Mouse (Mus musculus): ENCODE measurements around the gene Lpar3. TPM values are rescaled to one million over a fixed set of nuclear protein-coding genes. Genes with fewer than 3 reads are reported as not detected.
A peak's percentile ranks its signal among the peaks of the same experiment; 100 is the strongest.

The Lpar3 gene
- polyA plus RNA-seq, 1 experiment: 12.8 TPM

DNA sequence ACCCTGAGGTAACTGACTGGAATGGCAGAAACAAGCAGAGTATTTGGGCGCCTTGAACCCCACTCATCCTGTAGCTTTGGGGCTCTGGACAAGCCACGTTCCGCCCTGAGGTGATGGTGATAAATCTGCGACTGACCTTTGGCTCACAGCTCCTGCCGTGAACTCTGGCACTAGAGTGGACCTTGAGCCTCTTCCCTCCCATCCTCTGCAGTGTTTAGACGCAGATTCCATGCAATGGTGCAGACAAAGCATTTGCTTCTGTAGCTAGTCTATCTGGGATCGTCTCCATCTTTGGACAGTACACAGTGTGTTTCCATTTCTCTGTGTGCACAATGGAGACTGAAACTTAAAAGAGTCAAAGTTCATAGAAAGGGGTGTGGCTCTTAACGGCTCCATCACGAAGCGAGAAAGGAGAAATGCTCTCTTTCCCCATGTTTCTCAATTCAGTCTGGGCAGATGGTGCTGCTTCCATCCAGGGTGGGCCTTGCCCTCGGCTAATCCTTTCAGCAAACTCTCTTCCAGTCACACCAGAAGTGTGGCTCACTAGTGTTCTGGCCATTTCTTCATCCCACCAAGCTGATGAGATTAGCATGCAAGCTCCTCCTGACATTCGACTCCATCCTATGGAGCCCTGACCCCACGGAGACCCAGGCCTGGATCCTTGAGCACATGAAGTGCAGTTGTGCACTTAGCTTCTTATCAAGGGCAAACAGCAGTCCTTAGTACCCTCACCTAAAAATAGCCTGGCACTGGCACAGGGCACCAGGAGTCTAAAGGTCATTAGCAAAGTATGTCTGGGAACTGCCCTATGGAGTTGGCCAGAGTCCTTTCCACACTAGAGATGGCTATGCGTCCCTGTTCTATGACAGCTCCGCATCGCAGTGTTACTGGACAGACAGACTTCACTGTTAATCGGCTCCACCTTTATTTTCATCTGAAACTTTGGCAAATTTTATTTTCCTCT lies 23.7 kb upstream of the Lpar3 start:
- H3K36me3 ChIP-seq (ENCODE audit: control insufficient read depth, insufficient read depth, low read length): no peaks in the 10 kb centered on the region
- TF ChIP-seq POLR2A (IDR thresholded peaks at IDR 0.05; ENCODE audit: low read depth, low read length) (no peak), CTCF (IDR thresholded peaks at IDR 0.05; ENCODE audit: extremely low read depth, insufficient read length, insufficient replicate concordance, low read depth, low read length) (no peak)
- no peaks in the 10 kb centered on the region for H3K27me3 ChIP-seq (ENCODE audit: control insufficient read depth, insufficient read depth, low read length)
- peaks cover 23% of the 10 kb centered on the region; the same call in 1 of the 2 replicates for H3K4me1 ChIP-seq (ENCODE audit: control insufficient read depth, insufficient read depth, insufficient read length, low read length)
- peak overlapping the region; percentile 0; the same call in 1 of the 2 replicates for H3K4me3 ChIP-seq (ENCODE audit: low read depth, low read length)
- H3K27ac ChIP-seq (ENCODE audit: insufficient read depth, low read depth, low read length): peak overlapping the region; percentile 98
- WGBS: 33% methylated on average over 17 of the region's 17 CpGs

- WGBS: 89% methylated on average over 12 of the region's 12 CpGs
- peak overlapping the region; percentile 71 for H3K27ac ChIP-seq (ENCODE audit: insufficient read depth, low read depth, low read length)
- TF ChIP-seq CTCF (IDR thresholded peaks at IDR 0.05; ENCODE audit: extremely low read depth, insufficient read length, insufficient replicate concordance, low read depth, low read length) (no peak), POLR2A (IDR thresholded peaks at IDR 0.05; ENCODE audit: low read depth, low read length) (no peak)
- H3K27me3 ChIP-seq (ENCODE audit: control insufficient read depth, insufficient read depth, low read length): no peaks in the 10 kb centered on the region
- H3K4me1 ChIP-seq (ENCODE audit: control insufficient read depth, insufficient read depth, insufficient read length, low read length): peaks cover 23% of the 10 kb centered on the region; the same call in 1 of the 2 replicates
- H3K36me3 ChIP-seq (ENCODE audit: control insufficient read depth, insufficient read depth, low read length): no peaks in the 10 kb centered on the region
- no peak overlapping the region for H3K4me3 ChIP-seq (ENCODE audit: low read depth, low read length)
Measured at GRCm38 (mm10) chr3:146197785-146198184, 23.0 kb upstream of the Lpar3 start.

GRCm38 (mm10) chr3:146198803-146199481 lies 21.8 kb upstream of the Lpar3 start:
- TF ChIP-seq POLR2A (IDR thresholded peaks at IDR 0.05; ENCODE audit: low read depth, low read length): no peak
- no peak for TF ChIP-seq CTCF (IDR thresholded peaks at IDR 0.05; ENCODE audit: extremely low read depth, insufficient read length, insufficient replicate concordance, low read depth, low read length)
- WGBS: 80% methylated on average over 11 of the region's 11 CpGs
- Histone ChIP-seq H3K27me3 (ENCODE audit: control insufficient read depth, insufficient read depth, low read length) (no peaks in the 10 kb centered on the region), H3K36me3 (ENCODE audit: control insufficient read depth, insufficient read depth, low read length) (no peaks in the 10 kb centered on the region), H3K4me1 (ENCODE audit: control insufficient read depth, insufficient read depth, insufficient read length, low read length) (peaks cover 23% of the 10 kb centered on the region; the same call in 1 of the 2 replicates), H3K27ac (ENCODE audit: insufficient read depth, low read depth, low read length) (no peak overlapping the region), H3K4me3 (ENCODE audit: low read depth, low read length) (no peak overlapping the region)

DNA sequence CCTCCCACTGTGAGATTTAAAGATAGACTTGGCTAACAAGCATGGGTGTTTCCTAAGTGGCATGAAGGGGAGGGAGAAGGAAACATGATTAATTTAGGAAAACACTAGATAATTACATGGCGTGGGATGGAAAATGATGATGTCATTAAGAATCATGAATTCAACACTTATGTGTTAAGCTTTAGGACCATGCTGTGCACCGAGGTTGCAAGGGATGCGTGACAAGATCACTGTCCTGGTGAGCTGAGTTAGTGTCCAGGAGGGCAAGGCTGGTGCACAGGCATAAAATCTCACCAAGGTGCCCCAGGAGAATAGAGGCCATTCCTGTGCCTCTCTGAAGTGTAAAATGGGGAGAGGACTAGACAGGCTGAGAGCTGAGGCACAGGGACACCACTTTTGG lies 21.3 kb upstream of the Lpar3 start:
- Histone ChIP-seq H3K27me3 (ENCODE audit: control insufficient read depth, insufficient read depth, low read length) (no peaks in the 10 kb centered on the region), H3K36me3 (ENCODE audit: control insufficient read depth, insufficient read depth, low read length) (no peaks in the 10 kb centered on the region), H3K27ac (ENCODE audit: insufficient read depth, low read depth, low read length) (no peak overlapping the region), H3K4me1 (ENCODE audit: control insufficient read depth, insufficient read depth, insufficient read length, low read length) (peaks cover 23% of the 10 kb centered on the region; the same call in 1 of the 2 replicates), H3K4me3 (ENCODE audit: low read depth, low read length) (no peak overlapping the region)
- TF ChIP-seq POLR2A (IDR thresholded peaks at IDR 0.05; ENCODE audit: low read depth, low read length): no peak
- no peak for TF ChIP-seq CTCF (IDR thresholded peaks at IDR 0.05; ENCODE audit: extremely low read depth, insufficient read length, insufficient replicate concordance, low read depth, low read length)
- 81% methylated on average over 3 of the region's 3 CpGs for WGBS

GRCm38 (mm10) chr3:146204375-146204774 lies 16.4 kb upstream of the Lpar3 start:
- TF ChIP-seq CTCF (IDR thresholded peaks at IDR 0.05; ENCODE audit: extremely low read depth, insufficient read length, insufficient replicate concordance, low read depth, low read length): no peak
- TF ChIP-seq POLR2A (IDR thresholded peaks at IDR 0.05; ENCODE audit: low read depth, low read length): no peak
- Histone ChIP-seq H3K36me3 (ENCODE audit: control insufficient read depth, insufficient read depth, low read length) (no peaks in the 10 kb centered on the region), H3K27ac (ENCODE audit: insufficient read depth, low read depth, low read length) (peak overlapping the region; percentile 21; the same call in 1 of the 2 replicates), H3K27me3 (ENCODE audit: control insufficient read depth, insufficient read depth, low read length) (no peaks in the 10 kb centered on the region), H3K4me1 (ENCODE audit: control insufficient read depth, insufficient read depth, insufficient read length, low read length) (peaks cover 13% of the 10 kb centered on the region; the same call in 1 of the 2 replicates), H3K4me3 (ENCODE audit: low read depth, low read length) (no peak overlapping the region)
- 32% methylated on average over 2 of the region's 2 CpGs for WGBS

GRCm38 (mm10) chr3:146205305-146205704 lies 15.5 kb upstream of the Lpar3 start:
- 21% methylated on average over 11 of the region's 11 CpGs for WGBS
- no peak for TF ChIP-seq POLR2A (IDR thresholded peaks at IDR 0.05; ENCODE audit: low read depth, low read length)
- TF ChIP-seq CTCF (IDR thresholded peaks at IDR 0.05; ENCODE audit: extremely low read depth, insufficient read length, insufficient replicate concordance, low read depth, low read length): no peak
- Histone ChIP-seq H3K4me1 (ENCODE audit: control insufficient read depth, insufficient read depth, insufficient read length, low read length) (peaks cover 13% of the 10 kb centered on the region; the same call in 1 of the 2 replicates), H3K4me3 (ENCODE audit: low read depth, low read length) (no peak overlapping the region), H3K27ac (ENCODE audit: insufficient read depth, low read depth, low read length) (no peak overlapping the region), H3K36me3 (ENCODE audit: control insufficient read depth, insufficient read depth, low read length) (no peaks in the 10 kb centered on the region), H3K27me3 (ENCODE audit: control insufficient read depth, insufficient read depth, low read length) (no peaks in the 10 kb centered on the region)

All from small intestine, adult 2 months (tissue).